Mouse (Mus musculus): ENCODE results near the gene Pi16.

DNA sequence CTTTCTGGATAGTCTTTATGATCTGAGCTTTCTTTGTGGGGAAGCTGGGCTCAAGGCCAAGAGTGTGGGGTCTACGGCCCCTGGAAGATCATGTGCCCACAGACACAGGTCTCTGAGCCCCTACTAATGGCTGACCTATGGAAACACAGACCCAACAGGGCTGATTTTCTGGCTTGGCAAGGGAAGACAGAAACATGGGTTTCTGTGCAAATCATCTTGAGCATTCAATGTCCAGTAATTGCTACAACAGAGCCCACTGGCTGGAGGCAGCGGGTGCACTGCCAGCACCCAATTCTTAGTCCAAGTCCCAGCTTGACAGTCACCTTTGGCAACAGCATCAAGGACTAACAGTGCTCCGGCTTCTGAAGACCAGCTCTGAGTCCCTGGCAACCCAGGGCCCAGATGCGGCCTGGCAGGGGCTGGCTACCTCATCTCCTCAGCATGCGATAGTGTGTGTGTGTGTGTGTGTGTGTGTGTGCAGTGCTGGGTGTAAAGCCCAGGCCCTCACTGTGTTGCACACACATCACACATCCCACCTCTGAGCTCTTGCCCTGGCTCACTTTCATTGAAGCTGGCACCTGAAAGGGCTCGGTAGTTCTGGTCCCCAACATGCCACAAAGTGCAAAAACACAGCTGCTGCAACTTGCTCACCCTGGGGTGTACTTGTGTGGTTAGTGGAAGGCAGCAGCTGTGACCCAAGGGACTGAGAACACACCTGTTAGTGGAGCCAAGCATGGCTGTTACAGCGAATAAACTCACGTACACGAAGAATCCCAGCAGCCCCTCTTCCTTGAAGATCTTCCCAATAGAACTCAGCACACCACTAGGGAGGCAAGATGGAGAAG lies 20.7 kb downstream of the Pi16 start:
- TF ChIP-seq CTCF (IDR thresholded peaks at IDR 0.05; ENCODE audit: control insufficient read depth, insufficient read depth, insufficient read length) (no peak), USF1 (IDR thresholded peaks at IDR 0.05; ENCODE audit: low read depth) (no peak)
